Mouse (Mus musculus): ENCODE results near the gene Mgea5.

DNA sequence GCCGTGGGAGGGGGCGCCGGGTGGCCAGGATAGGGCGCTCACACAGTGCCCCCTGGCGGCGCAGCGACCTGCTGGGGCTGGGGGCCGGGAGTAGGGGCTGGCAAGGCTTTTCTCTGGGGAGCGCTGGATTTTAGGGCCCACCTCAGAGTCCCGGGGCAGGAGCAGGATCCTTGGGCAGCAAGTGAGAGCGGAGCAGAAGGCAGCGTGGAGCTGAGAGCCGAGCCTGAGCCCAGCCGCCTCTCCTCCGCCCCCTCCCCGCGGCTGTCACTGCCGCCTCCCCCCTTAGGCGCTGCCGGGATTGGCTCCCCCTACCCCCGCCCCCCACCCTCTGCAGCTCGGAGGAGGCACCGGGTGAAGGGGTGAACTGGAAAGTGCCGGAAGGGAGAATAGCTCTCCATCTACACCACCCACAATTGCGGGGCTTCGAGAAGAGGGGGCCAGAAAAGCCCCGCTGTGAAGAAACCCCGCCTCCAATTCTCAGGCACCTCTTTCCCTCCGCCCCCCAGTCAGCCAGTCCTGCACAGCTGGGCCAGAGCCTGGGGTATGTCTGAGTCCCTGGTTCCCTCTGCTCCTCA is 32.3 kb upstream of the Mgea5 start, which contains the start of gene Kcnip2:
- TF ChIP-seq CTCF (conservative IDR thresholded peaks at IDR 0.05; ENCODE audit: insufficient read depth, insufficient read length, low read depth, low read length) (no peak), POLR2A (IDR thresholded peaks at IDR 0.05; ENCODE audit: low read depth, low read length) (no peak)
